Mouse (Mus musculus) embryonic stem cell, embryonic (primary cell): ENCODE results near the gene Arl4d.

Experiments used
- CTCF ChIA-PET, 4 experiments: fragments of 300-600 bp in 2 of 4; fragments of 350-600 bp in 2 of 4; sonication (Branson Sonifier 250); formaldehyde crosslinking; loops; one replicate each; lab custom pipeline; 2022; ENCODE audit warnings: inconsistent platforms in 2 of 4; lab: Charles Lee
- POLR2A ChIA-PET, 4 experiments: fragments of 300-600 bp in 2 of 4; fragments of 350-600 bp in 2 of 4; sonication (Branson Sonifier 250); formaldehyde crosslinking; loops; one replicate each; lab custom pipeline; 2022; ENCODE audit warnings: antibody characterized with exemption in 4 of 4, inconsistent platforms in 1 of 4; lab: Charles Lee

Gene Arl4d

GRCm38 (mm10) chr11:101679907-101680306, 14.6 kb downstream of the Arl4d start:
- ChIA-PET POLR2A (interaction anchor here (0.7 to 10.8 kb wide), 46 partner anchors 9 to 699 kb away, joined by 3 to 224 read pairs (median 4); partner anchors contain the start of genes Arl4d (in 3 of the 4), Dhx8 (in 3 of the 4), Brca1 (in 1 of the 4) and Nbr1 (in 1 of the 4)), CTCF (interaction anchor here (0.5 to 4.5 kb wide), 16 partner anchors 10 to 504 kb away, joined by 3 to 14 read pairs (median 4); partner anchors contain the start of gene Dhx8 (in 2 of the 4))

DNA sequence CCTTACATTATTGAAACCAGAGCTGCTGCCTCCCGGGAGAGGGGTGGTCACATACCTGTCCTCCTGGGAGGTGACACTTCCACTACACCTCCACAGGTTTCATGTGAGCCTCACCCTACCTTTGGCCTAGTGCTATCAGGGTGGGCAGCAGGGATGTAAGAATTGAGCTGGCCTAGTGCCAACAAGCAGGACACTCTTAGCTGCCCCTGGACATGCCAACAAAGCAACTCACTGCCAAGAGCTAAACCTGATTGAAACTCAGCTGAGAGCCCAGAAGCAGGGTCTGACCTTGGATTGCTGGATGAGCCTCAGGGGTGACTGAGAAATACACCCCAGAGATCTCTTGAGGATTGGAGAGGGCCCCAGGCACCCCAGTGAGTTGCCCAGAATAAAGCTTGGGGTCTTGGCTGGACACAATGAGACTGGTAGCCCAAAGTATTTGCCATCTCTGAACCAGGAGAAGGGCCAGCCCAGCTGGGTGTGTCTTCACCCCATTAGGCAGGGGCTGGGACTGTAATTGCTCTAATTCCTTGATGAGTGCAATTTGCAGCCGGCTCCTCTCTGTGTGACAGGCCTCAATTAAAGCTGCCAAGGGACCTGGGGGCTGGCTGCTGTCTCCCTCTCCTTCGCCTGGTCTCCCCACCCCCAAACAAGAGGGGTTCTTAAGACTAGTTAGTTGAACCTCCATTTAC, 15.4 kb downstream of the Arl4d start:
- ChIA-PET POLR2A (interaction anchor here (0.6 to 10.8 kb wide), 42 partner anchors 7 to 1081 kb away, joined by 3 to 224 read pairs (median 5); partner anchors contain the start of genes Arl4d (in 3 of the 4), Dhx8 (in 3 of the 4) and Rpl27 (in 1 of the 4)), CTCF (interaction anchor here (0.6 to 1.7 kb wide), 10 partner anchors 12 to 505 kb away, joined by 3 to 8 read pairs (median 4); partner anchors contain the start of gene Dhx8 (in 1 of the 4))

- CTCF ChIA-PET: interaction anchor here in 1 of 4 experiments (1.2 kb wide), 1 partner anchor 51 kb away, joined by 3 read pairs; the partner anchor contains the start of gene Dhx8
These were observed 16.6 kb downstream of the Arl4d start for GRCm38 (mm10) chr11:101681968-101682367.

DNA sequence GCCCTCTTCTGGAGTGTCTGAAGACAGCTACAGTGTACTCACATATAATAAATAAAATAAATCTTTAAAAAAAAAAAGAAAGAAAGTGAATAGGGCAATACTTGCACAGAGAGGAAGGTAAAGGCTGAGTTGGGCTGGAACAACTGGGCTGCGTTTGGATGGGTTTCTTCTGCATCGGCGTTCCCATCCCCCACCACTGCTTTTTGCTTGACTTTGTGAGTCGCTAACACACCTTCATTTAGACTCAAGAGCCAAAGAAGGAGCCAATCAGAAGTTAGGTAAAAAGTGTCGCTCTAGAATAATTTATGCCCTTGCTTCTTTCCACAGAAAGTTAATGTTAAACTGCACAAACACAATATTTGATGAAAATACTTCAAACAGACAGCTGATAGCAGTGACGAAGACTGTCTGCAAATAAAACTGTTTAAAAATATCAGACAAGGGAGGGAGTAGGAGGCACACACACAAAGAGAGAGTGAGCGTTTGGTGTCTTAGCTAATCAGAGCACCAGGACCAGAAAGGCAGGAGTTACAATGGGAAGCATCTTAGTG, 17.1 kb downstream of the Arl4d start:
- ChIA-PET POLR2A (interaction anchor here in 3 of 4 experiments (0.6 to 10.8 kb wide), 11 partner anchors 9 to 51 kb away, joined by 3 to 224 read pairs (median 7); partner anchors contain the start of genes Arl4d (in 2 of the 3) and Dhx8 (in 1 of the 3)), CTCF (interaction anchor here in 2 of 4 experiments (0.7 to 1.2 kb wide), 2 partner anchors 9 to 50 kb away, joined by 3 read pairs; partner anchors contain the start of gene Dhx8 (in 1 of the 2))

More at GRCm38 (mm10) chr11:101681968-101682367, 16.6 kb downstream of the Arl4d start:
- POLR2A ChIA-PET: interaction anchor here in 3 of 4 experiments (0.6 to 10.8 kb wide), 20 partner anchors 8 to 51 kb away, joined by 3 to 224 read pairs (median 14); partner anchors contain the start of genes Arl4d (in 3 of the 3) and Dhx8 (in 2 of the 3)

- ChIA-PET CTCF (interaction anchor here in 2 of 4 experiments (0.6 to 0.8 kb wide), 4 partner anchors 222 to 1325 kb away, joined by 4 to 7 read pairs (median 4); partner anchors contain the start of gene Rpl27 (in 1 of the 2)), POLR2A (interaction anchor here (0.6 to 4.2 kb wide), 12 partner anchors 14 to 1105 kb away, joined by 3 to 21 read pairs (median 4); no protein-coding TSS in a partner anchor)
These were observed 22.3 kb downstream of the Arl4d start for GRCm38 (mm10) chr11:101687351-101688301.

DNA sequence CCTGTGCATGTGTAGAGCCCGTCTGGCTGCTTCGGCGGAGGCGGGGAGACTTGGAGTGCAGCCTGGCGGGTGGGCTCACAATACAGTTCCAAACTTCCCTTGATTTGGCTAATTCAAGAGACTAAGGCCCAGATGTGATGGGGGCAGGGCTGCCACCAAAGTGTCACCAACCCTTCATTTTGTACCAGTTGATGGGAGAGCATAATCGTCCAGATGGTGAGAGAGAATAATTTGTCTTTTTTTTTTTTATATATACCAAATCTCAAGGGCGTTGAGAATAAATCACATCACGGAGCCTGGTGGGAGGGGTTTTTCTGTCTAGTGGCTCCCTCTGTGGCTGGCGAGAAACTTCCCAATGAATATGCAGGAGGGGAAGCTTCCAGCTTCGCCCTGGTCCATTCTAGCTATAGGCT, 24.4 kb downstream of the Arl4d start:
- ChIA-PET CTCF (interaction anchor here (0.7 to 1.4 kb wide), 10 partner anchors 10 to 241 kb away, joined by 3 to 6 read pairs (median 3); partner anchors contain the start of gene Dhx8 (in 1 of the 4)), POLR2A (interaction anchor here (0.6 to 4.2 kb wide), 23 partner anchors 9 to 373 kb away, joined by 3 to 21 read pairs (median 4); partner anchors contain the start of genes Arl4d (in 3 of the 4), Rdm1 (in 1 of the 4) and Rpl27 (in 1 of the 4))

DNA sequence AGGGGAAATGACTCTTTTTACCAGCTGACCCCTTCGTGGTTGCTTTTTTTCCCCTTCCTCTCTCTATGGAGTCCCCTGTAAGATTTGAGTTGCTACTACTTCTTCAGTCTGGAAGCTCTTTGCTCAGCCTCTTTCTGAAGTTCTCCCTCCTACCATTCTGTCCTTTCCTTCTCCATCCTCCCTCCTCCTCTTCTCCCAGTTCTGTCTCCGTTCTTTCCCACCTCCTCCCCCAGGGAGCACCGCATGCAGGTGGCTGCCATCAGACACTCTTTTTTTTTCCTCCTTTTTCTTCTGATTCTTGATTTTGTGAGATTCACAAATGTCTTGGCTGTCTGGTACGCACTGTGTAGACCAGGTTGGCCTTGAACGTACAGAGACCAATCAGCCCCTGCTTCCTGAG, 25.0 kb downstream of the Arl4d start:
- ChIA-PET POLR2A (interaction anchor here (0.6 to 4.2 kb wide), 25 partner anchors 10 to 621 kb away, joined by 3 to 21 read pairs (median 4); partner anchors contain the start of genes Arl4d (in 3 of the 4), Naglu (in 1 of the 4), Rdm1 (in 1 of the 4) and Rpl27 (in 1 of the 4)), CTCF (interaction anchor here (0.7 to 1.4 kb wide), 9 partner anchors 11 to 242 kb away, joined by 3 to 6 read pairs (median 3); partner anchors contain the start of gene Dhx8 (in 1 of the 4))

DNA sequence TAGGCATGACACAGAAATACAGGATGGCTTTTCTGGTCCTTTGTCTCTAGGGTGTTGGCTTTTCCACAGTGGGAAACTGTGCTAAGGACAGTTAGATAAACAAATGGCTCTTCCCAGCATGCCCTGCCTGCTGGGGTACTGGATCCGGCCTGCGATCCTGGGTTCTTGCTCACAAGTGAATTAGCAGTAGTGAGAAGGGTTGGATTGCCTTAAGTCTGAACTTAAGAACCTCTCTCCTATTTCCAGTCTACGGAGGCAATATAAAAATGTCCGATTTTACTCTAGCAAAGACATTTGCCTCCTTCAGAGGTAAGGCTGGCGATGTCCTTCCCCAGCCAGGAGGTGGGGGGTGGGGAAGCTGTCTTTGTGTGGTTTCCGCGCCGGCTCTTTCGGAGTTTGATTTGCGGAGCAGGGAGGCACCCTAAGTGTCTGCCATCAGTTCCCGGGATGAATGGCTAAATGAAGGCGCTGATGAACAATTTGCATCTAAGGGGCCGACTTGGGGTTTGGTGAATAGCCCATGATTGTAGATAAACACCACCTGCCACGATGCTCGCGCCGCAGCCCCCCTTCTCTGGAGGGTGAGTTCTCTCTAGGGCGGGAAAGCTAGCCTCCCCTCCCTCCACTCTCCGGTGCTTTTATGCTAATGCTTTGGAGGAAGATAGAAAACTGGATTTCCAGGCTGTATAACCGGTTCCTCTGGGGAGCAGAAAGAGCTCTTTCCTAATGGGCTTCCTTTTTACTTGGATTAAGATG, 30.7 kb downstream of the Arl4d start:
- POLR2A ChIA-PET: interaction anchor here in 3 of 4 experiments (0.6 to 6.3 kb wide), 28 partner anchors 10 to 169 kb away, joined by 3 to 45 read pairs (median 6); partner anchors contain the start of genes Arl4d (in 2 of the 3), Dhx8 (in 2 of the 3) and Rdm1 (in 1 of the 3)
- CTCF ChIA-PET: interaction anchor here in 2 of 4 experiments (0.6 to 1.8 kb wide), 4 partner anchors 17 to 407 kb away, joined by 3 to 5 read pairs (median 4); partner anchors contain the start of gene Dhx8 (in 1 of the 2)

GRCm38 (mm10) chr11:101697156-101697861, 32.0 kb downstream of the Arl4d start:
- ChIA-PET CTCF (interaction anchor here in 3 of 4 experiments (0.6 to 1.2 kb wide), 9 partner anchors 17 to 637 kb away, joined by 3 to 5 read pairs (median 3); partner anchors contain the start of gene Arl4d (in 1 of the 3)), POLR2A (interaction anchor here in 3 of 4 experiments (0.6 to 6.3 kb wide), 29 partner anchors 11 to 102 kb away, joined by 3 to 45 read pairs (median 5); partner anchors contain the start of genes Arl4d (in 3 of the 3) and Dhx8 (in 2 of the 3))

GRCm38 (mm10) chr11:101698114-101698513, 32.8 kb downstream of the Arl4d start:
- POLR2A ChIA-PET: interaction anchor here in 3 of 4 experiments (0.6 to 6.3 kb wide), 20 partner anchors 10 to 105 kb away, joined by 3 to 45 read pairs (median 4); partner anchors contain the start of genes Arl4d (in 3 of the 3) and Dhx8 (in 1 of the 3)
- CTCF ChIA-PET: interaction anchor here (0.6 to 1.2 kb wide), 9 partner anchors 18 to 628 kb away, joined by 3 to 5 read pairs (median 3); partner anchors contain the start of gene Arl4d (in 1 of the 4)

DNA sequence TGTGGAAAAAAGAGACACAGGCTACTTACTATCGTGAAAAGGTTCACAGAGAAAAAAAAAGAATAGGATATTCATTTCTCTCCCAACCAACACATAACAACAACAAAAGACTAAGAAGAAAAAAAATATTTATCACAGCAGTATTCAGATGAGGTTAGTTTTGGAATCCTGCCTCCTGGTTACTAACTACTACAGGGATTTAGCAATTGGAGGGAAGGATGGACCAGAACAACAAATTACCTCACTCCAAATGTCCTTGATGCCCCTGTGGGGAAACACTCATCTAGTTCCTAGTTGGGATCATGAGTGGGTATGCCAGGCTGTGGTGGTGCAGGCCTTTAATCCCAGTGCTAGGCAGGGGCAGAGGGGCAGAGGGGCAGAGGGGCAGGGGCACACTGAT, 34.2 kb downstream of the Arl4d start:
- ChIA-PET CTCF (interaction anchor here in 1 of 4 experiments (2.9 kb wide), 1 partner anchor 33 kb away, joined by 10 read pairs; the partner anchor contains the start of gene Dhx8), POLR2A (interaction anchor here in 3 of 4 experiments (0.6 to 5.0 kb wide), 11 partner anchors 8 to 350 kb away, joined by 3 to 19 read pairs (median 4); partner anchors contain the start of gene Arl4d (in 2 of the 3))

DNA sequence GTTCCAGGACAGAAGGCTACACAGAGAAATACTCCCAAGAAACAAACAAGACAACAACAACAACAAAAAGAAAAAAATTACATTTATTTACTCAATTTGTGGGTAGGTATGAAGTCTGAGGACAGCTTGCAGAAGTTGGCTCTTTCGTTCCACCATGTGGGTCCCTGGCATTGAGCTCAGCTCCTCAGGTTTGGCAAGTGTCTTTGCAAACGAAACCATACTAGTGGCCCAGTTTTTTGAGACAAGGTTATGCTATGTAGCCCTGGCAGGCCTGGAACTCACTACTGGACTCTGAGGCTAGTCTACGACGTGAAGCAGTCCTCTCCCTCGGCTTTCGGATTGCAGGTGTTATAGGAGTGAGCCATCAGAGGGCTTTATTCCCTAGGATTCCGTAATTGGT, 34.6 kb downstream of the Arl4d start:
- ChIA-PET CTCF (interaction anchor here in 2 of 4 experiments (0.5 to 2.9 kb wide), 3 partner anchors 33 to 935 kb away, joined by 3 to 10 read pairs (median 4); partner anchors contain the start of gene Dhx8 (in 2 of the 2)), POLR2A (interaction anchor here (0.6 to 5.0 kb wide), 11 partner anchors 10 to 350 kb away, joined by 3 to 19 read pairs (median 4); partner anchors contain the start of gene Arl4d (in 2 of the 4))

- CTCF ChIA-PET: interaction anchor here in 3 of 4 experiments (0.5 to 2.9 kb wide), 6 partner anchors 10 to 972 kb away, joined by 3 to 10 read pairs (median 3); partner anchors contain the start of gene Dhx8 (in 2 of the 3)
- POLR2A ChIA-PET: interaction anchor here (0.6 to 5.0 kb wide), 9 partner anchors 21 to 1422 kb away, joined by 3 to 19 read pairs (median 4); partner anchors contain the start of gene Arl4d (in 1 of the 4)
These were observed 35.1 kb downstream of the Arl4d start for GRCm38 (mm10) chr11:101700446-101700845.

GRCm38 (mm10) chr11:101704081-101704480, 38.7 kb downstream of the Arl4d start:
- POLR2A ChIA-PET: interaction anchor here in 3 of 4 experiments (0.8 to 2.7 kb wide), 7 partner anchors 10 to 49 kb away, joined by 3 to 9 read pairs (median 4); partner anchors contain the start of genes Arl4d (in 2 of the 3) and Dhx8 (in 2 of the 3)

More at GRCm38 (mm10) chr11:101704081-101704480, 38.7 kb downstream of the Arl4d start:
- CTCF ChIA-PET: interaction anchor here in 1 of 4 experiments (0.6 kb wide), 1 partner anchor 105 kb away, joined by 3 read pairs; no protein-coding TSS in a partner anchor
